Mouse (Mus musculus): Measurements from ENCODE around the gene Rnf130. TPM values are rescaled to one million over a fixed set of nuclear protein-coding genes. Genes with fewer than 3 reads are reported as not detected.

Gene Rnf130
- polyA plus RNA-seq, 1 experiment from 2014 or later: 46.5 TPM

DNA sequence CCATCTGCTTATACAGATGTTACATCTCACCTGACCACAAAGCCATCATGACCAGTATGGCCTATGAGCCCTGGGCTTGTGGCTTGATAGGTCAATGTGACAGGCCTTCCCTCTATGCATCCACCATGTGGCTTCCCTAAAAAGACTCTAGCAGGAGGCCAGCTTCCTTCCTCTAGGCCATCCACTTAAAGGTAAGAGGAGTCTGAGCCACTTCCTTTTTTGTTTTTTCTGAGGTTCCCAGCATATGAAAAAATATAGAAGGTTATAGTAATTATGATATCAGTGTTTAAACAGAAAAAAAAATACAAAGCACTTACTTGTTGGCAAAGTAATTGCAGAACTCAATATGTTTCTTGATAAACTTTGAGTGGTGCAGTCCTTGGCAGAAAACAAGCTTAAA is 6.3 kb upstream of the Rnf130 start:
- Histone ChIP-seq H3K4me2 (replicated peaks; ENCODE audit: low read depth) (no peak overlapping the region), H3K27me3 (replicated peaks; ENCODE audit: control insufficient read depth, insufficient read depth, low read length) (no peaks in the 10 kb centered on the region), H3K9me3 (ENCODE audit: control insufficient read depth) (no peaks in the 10 kb centered on the region), H3K36me3 (ENCODE audit: control insufficient read depth, insufficient read depth) (no peaks in the 10 kb centered on the region), H3K9ac (ENCODE audit: low read depth, low read length) (no peak overlapping the region), H3K4me3 (ENCODE audit: low read depth, low read length) (no peak overlapping the region), H3K4me1 (replicated peaks; ENCODE audit: control insufficient read depth, insufficient read depth, low read length) (no peaks in the 10 kb centered on the region), H3K27ac (ENCODE audit: low read depth, low read length) (no peak overlapping the region)
- ATAC-seq: no peak
- TF ChIP-seq CTCF (IDR thresholded peaks at IDR 0.05; ENCODE audit: low read depth): no peak

DNA sequence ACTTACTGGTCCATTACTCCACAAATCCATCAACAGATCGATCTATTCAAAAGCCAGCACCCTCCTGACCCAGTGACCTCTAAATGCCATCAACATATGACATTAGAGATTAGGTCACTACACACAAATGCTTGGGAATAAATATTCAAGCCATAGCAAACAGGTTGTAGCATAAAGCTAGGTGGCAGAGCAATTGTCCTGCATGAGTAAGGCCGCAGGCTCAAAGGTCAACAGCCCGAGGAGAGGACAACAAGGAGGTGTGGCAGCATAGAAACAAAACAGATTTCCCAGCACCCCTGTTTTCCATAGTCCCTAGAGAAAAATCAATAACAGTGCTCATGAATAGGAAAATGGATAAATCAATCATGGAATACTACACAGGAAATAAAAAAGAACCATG is 3.1 kb upstream of the Rnf130 start:
- Histone ChIP-seq H3K4me2 (replicated peaks; ENCODE audit: low read depth) (no peak overlapping the region), H3K4me3 (ENCODE audit: low read depth, low read length) (no peak overlapping the region), H3K4me1 (replicated peaks; ENCODE audit: control insufficient read depth, insufficient read depth, low read length) (0 out of 2 replicates have a peak, but pooled peaks cover 2% of the 10 kb centered on the region), H3K9ac (ENCODE audit: low read depth, low read length) (no peak overlapping the region), H3K27ac (ENCODE audit: low read depth, low read length) (no peak overlapping the region), H3K27me3 (replicated peaks; ENCODE audit: control insufficient read depth, insufficient read depth, low read length) (no peaks in the 10 kb centered on the region), H3K36me3 (ENCODE audit: control insufficient read depth, insufficient read depth) (no peaks in the 10 kb centered on the region), H3K9me3 (ENCODE audit: control insufficient read depth) (no peaks in the 10 kb centered on the region)
- TF ChIP-seq CTCF (IDR thresholded peaks at IDR 0.05; ENCODE audit: low read depth): no peak
- no peak for ATAC-seq
- WGBS: 60% methylated on average over 3 of the region's 3 CpGs

DNA sequence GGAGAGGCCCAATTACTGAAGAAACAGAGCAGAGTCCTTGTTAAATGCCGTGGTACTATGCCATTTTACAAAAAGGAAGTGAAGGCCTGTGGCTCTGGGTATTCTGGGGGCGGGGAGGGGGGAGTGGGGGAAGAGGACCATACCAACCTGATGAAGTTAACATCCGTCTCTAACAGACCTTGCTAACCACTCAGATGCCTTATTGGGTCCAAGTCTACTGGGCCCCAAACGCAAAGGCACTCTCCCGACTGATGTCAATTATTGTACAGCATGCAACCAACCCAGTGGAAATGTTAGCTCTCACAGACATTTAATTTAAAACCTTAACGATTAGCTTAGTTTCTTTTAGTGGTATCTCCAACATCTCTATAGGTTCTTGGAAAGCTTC is 707 bp upstream of the Rnf130 start:
- Histone ChIP-seq H3K4me3 (ENCODE audit: low read depth, low read length) (peak overlapping the region; percentile 77), H3K27me3 (replicated peaks; ENCODE audit: control insufficient read depth, insufficient read depth, low read length) (no peaks in the 10 kb centered on the region), H3K36me3 (ENCODE audit: control insufficient read depth, insufficient read depth) (no peaks in the 10 kb centered on the region), H3K4me1 (replicated peaks; ENCODE audit: control insufficient read depth, insufficient read depth, low read length) (0 out of 2 replicates have a peak, but pooled peaks cover 2% of the 10 kb centered on the region), H3K27ac (ENCODE audit: low read depth, low read length) (peak overlapping the region; percentile 85; the same call in 1 of the 2 replicates), H3K9ac (ENCODE audit: low read depth, low read length) (no peak overlapping the region; the same call in 1 of the 2 replicates), H3K4me2 (replicated peaks; ENCODE audit: low read depth) (peak overlapping the region; percentile 95), H3K9me3 (ENCODE audit: control insufficient read depth) (no peaks in the 10 kb centered on the region)
- no peak for TF ChIP-seq CTCF (IDR thresholded peaks at IDR 0.05; ENCODE audit: low read depth)
- 58% methylated on average over 6 of the region's 6 CpGs for WGBS
- 0 out of 2 replicates have a peak, but pooled peaks have one; percentile 1 for ATAC-seq

DNA sequence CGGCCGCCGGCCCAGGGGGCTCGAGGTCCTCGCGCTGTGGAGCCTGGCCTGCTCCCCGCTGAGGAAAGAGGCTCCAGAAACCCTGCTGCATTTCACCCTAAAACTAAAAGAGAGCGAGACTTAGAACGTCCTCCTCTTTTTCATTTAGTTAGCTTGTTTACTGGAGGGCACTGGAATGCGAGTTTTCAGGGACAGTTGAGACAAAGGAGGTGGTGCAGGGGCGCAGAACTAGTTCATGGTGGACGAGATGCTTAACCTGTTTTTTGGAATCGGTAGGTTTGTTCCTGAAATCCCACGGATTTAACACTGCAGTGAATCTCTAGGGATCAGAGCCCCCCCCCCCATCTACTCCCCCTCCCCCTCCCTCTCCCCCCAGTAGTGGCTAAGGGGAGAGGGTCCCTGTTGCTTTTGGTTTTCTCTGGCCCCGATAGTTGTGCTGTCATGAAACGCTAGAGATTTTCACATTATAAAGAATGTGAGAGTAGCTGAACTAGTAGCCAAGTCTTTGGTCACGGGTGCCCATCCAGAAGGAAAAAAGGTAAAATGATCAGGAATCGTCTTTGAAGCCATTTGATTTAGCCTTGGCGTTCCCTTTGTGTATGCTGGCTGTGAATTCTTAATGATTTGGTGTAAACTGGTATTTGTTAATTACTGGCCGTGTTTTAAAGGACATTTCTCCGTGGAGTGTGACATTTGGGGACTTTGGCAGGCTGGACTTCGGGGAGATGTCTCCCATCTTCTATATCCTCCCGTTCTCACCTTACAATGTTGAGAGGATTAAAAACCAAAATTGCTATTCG is 775 bp downstream of the Rnf130 start:
- Histone ChIP-seq H3K9ac (ENCODE audit: low read depth, low read length) (peak overlapping the region; percentile 84), H3K4me3 (ENCODE audit: low read depth, low read length) (peak overlapping the region; percentile 77), H3K4me1 (replicated peaks; ENCODE audit: control insufficient read depth, insufficient read depth, low read length) (0 out of 2 replicates have a peak, but pooled peaks cover 2% of the 10 kb centered on the region), H3K4me2 (replicated peaks; ENCODE audit: low read depth) (peak overlapping the region; percentile 95), H3K27me3 (replicated peaks; ENCODE audit: control insufficient read depth, insufficient read depth, low read length) (no peaks in the 10 kb centered on the region), H3K36me3 (ENCODE audit: control insufficient read depth, insufficient read depth) (no peaks in the 10 kb centered on the region), H3K27ac (ENCODE audit: low read depth, low read length) (peak overlapping the region; percentile 85; the same call in 1 of the 2 replicates), H3K9me3 (ENCODE audit: control insufficient read depth) (no peaks in the 10 kb centered on the region)
- WGBS: 10% methylated on average over 24 of the region's 24 CpGs
- 0 out of 2 replicates have a peak, but pooled peaks have one; percentile 1 for ATAC-seq
- no peak for TF ChIP-seq CTCF (IDR thresholded peaks at IDR 0.05; ENCODE audit: low read depth)

DNA sequence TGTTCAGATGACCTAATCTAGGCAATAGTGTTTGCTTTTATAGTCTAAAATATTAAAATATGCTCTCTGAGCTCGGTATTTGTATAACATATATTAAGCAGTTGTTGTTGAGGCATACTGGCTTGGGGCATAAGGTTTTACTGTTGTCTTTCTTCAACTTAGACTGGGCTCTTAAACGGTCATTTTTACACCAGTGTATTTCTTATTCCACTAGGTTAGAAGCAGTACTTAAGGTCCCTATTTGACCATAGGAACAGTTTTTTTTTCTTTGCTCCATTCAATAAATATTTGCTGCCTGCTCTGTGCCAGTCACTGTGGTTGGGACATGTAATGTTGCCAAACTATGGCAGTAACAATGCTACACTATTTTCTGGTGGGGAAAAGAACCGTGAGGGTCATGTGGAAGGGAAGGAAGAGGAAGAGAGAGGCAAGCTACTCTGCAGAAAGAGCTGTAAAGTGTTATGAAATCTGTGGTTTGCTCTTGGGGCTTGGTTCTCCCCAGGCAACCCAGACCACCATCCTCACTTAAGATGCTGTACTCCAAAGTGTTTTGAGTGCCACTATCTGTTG is 1.5 kb downstream of the Rnf130 start:
- H3K4me3 ChIP-seq (ENCODE audit: low read depth, low read length): peak overlapping the region; percentile 77
- no peaks in the 10 kb centered on the region for H3K27me3 ChIP-seq (replicated peaks; ENCODE audit: control insufficient read depth, insufficient read depth, low read length)
- no peak overlapping the region for H3K27ac ChIP-seq (ENCODE audit: low read depth, low read length)
- 28% methylated on average over 3 of the region's 3 CpGs for WGBS
- no peaks in the 10 kb centered on the region for H3K36me3 ChIP-seq (ENCODE audit: control insufficient read depth, insufficient read depth)
- H3K9ac ChIP-seq (ENCODE audit: low read depth, low read length): no peak overlapping the region
- H3K9me3 ChIP-seq (ENCODE audit: control insufficient read depth): no peaks in the 10 kb centered on the region
- 0 out of 2 replicates have a peak, but pooled peaks cover 2% of the 10 kb centered on the region for H3K4me1 ChIP-seq (replicated peaks; ENCODE audit: control insufficient read depth, insufficient read depth, low read length)
- TF ChIP-seq CTCF (IDR thresholded peaks at IDR 0.05; ENCODE audit: low read depth): no peak
- H3K4me2 ChIP-seq (replicated peaks; ENCODE audit: low read depth): peak overlapping the region; percentile 95
- no peak for ATAC-seq

DNA sequence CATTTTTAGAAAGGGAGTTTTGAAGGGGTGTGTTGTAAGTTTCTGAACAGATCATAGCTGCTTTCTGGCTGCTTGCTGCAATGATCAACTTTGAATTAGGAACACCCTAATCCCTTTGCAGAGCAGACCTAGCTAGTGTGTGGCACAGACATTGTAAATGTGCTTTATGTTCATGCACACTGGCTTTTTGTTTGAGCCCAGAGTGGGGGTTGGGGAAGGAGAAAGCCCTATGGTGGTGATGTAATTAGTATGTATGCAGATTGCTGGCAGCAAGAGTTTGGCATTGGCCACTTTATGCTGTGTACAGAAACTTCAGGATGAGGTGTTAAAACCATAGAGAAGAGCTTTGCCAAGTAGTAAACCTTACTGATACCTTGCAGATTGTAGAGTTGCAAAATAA is 3.3 kb downstream of the Rnf130 start:
- no peak overlapping the region for H3K27ac ChIP-seq (ENCODE audit: low read depth, low read length)
- no peak overlapping the region for H3K4me3 ChIP-seq (ENCODE audit: low read depth, low read length)
- no peaks in the 10 kb centered on the region for H3K36me3 ChIP-seq (ENCODE audit: control insufficient read depth, insufficient read depth)
- no peak overlapping the region for H3K4me2 ChIP-seq (replicated peaks; ENCODE audit: low read depth)
- no peaks in the 10 kb centered on the region for H3K27me3 ChIP-seq (replicated peaks; ENCODE audit: control insufficient read depth, insufficient read depth, low read length)
- no peak for ATAC-seq
- no peaks in the 10 kb centered on the region for H3K9me3 ChIP-seq (ENCODE audit: control insufficient read depth)
- 0 out of 2 replicates have a peak, but pooled peaks cover 2% of the 10 kb centered on the region for H3K4me1 ChIP-seq (replicated peaks; ENCODE audit: control insufficient read depth, insufficient read depth, low read length)
- H3K9ac ChIP-seq (ENCODE audit: low read depth, low read length): no peak overlapping the region
- TF ChIP-seq CTCF (IDR thresholded peaks at IDR 0.05; ENCODE audit: low read depth): no peak
